Mouse (Mus musculus) liver, postnatal 0 days (tissue): ENCODE data around the gene Cops9. TPM values are rescaled to one million over a fixed set of nuclear protein-coding genes. Genes with fewer than 3 reads are reported as not detected.

Source experiments
- ATAC-seq: fragments of 200-750 bp; cut with Nextera tagmentation; 2 replicates; pipeline ENCODE4 v1.8.0; 2017; ENCODE audit warnings: mild to moderate bottlenecking, moderate library complexity
- DNase-seq: peaks from one replicate; pipeline ENCODE4 v3.0.0-alpha.2; 2016
- H3K27ac ChIP-seq: fragments of 300-500 bp; sonication (generic); 2 replicates; pipeline ENCODE4 v1.5.1; 2014; ENCODE audit warnings: antibody characterized with exemption, moderate library complexity, mild to moderate bottlenecking, low read depth
- H3K27me3 ChIP-seq: fragments of 300-500 bp; sonication (generic); 2 replicates; pipeline ENCODE4 v1.6.1; 2014; ENCODE audit warnings: low read length, control low read depth, mixed read lengths; ENCODE audit not compliant: insufficient read depth
- H3K36me3 ChIP-seq: fragments of 300-500 bp; sonication (generic); replicated peaks from 2 replicates; pipeline ENCODE4 v1.6.1; 2014; ENCODE audit warnings: mild to moderate bottlenecking, control low read depth, low read length, moderate library complexity, mixed read lengths; ENCODE audit not compliant: insufficient read depth
- H3K4me1 ChIP-seq: fragments of 300-500 bp; sonication (generic); 2 replicates; pipeline ENCODE4 v1.6.1; 2014; ENCODE audit warnings: antibody characterized with exemption, mild to moderate bottlenecking, control low read depth; ENCODE audit not compliant: insufficient read depth
- H3K4me2 ChIP-seq: fragments of 300-500 bp; sonication (generic); 2 replicates; pipeline ENCODE4 v1.6.1; 2014; ENCODE audit warnings: low read depth, mild to moderate bottlenecking, low read length, moderate library complexity, mixed read lengths
- H3K4me3 ChIP-seq: fragments of 300-500 bp; sonication (generic); 2 replicates; pipeline ENCODE4 v1.5.1; 2014; ENCODE audit warnings: low read depth, low read length
- H3K9ac ChIP-seq: fragments of 300-500 bp; sonication (generic); replicated peaks from 2 replicates; pipeline ENCODE4 v1.6.1; 2014; ENCODE audit warnings: mild to moderate bottlenecking, moderate library complexity
- H3K9me3 ChIP-seq: fragments of 300-500 bp; sonication (generic); 2 replicates; pipeline ENCODE4 v1.6.1; 2016; ENCODE audit warnings: mild to moderate bottlenecking, control low read depth, low read length, mixed read lengths
- CTCF ChIP-seq: sonication (generic); IDR thresholded peaks from 2 replicates; pipeline ENCODE4 v1.5.1; 2016; ENCODE audit warnings: antibody characterized with exemption, low read depth
- EP300 ChIP-seq: IDR thresholded peaks from 2 replicates; pipeline ENCODE4 v1.6.1; 2016; ENCODE audit warnings: antibody characterized with exemption, low read depth, mild to moderate bottlenecking
- WGBS: fragments of 180-500 bp; shearing (Covaris S2); extraction: QIAGEN DNeasy Blood & Tissue Kit; methylation state at CpG from one replicate; pipeline ENCODE4 v1.1.7; 2014; ENCODE audit not compliant: insufficient replicate concordance; 5-methylcytosine and 5-hydroxymethylcytosine counted together
- polyA plus RNA-seq: library from polyadenylated mRNA; unstranded; fragments of >200 nt; fragmentation: Nextera tagmentation; extraction: Ambion mirVana; gene quantifications from 2 replicates; pipeline ENCODE4 v1.2.1, GENCODE M21; 2015

The Cops9 gene
- polyA plus RNA-seq, 1 experiment from 2014 or later: 222 TPM

DNA sequence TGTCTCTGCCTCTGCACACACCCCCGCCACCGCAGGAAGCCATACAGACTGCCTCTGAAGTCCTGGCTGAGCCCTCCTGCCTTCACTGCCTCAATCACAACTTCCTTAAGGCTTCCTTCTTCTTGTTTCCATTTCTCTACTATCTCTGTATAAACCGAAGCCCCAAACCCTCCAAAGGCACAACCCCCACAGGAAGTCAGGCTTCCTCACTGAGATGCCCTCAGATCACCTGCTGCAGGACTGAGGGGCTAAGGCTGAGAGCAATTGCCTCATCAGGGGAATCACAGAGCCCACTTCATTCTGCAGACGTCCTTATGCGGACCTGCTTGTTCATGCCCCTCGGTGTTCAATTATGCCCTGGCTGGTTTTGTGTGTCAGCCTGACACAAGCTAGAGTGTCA lies 1.4 kb downstream of the Cops9 start:
- Histone ChIP-seq H3K4me2 (peak overlapping the region; percentile 91), H3K9me3 (no peaks in the 10 kb centered on the region), H3K36me3 (peaks cover 19% of the 10 kb centered on the region), H3K27ac (0 out of 2 replicates have a peak overlapping the region, but pooled peaks have one; percentile 11), H3K9ac (peak overlapping the region; percentile 87), H3K27me3 (no peaks in the 10 kb centered on the region), H3K4me1 (peaks cover 19% of the 10 kb centered on the region), H3K4me3 (peak overlapping the region; percentile 73; the same call in 1 of the 2 replicates)
- 41% methylated on average over 6 of the region's 6 CpGs for WGBS
- TF ChIP-seq CTCF (no peak), EP300 (no peak)
- ATAC-seq (no peak), DNase-seq (peak; percentile 11)

GRCm38 (mm10) chr1:92638736-92639135 lies 3.0 kb downstream of the Cops9 start:
- H3K27ac ChIP-seq: no peak overlapping the region
- 85% methylated on average over 4 of the region's 4 CpGs for WGBS
- no peaks in the 10 kb centered on the region for H3K9me3 ChIP-seq
- H3K4me2 ChIP-seq: no peak overlapping the region
- H3K27me3 ChIP-seq: no peaks in the 10 kb centered on the region
- H3K4me3 ChIP-seq: no peak overlapping the region
- TF ChIP-seq CTCF: no peak
- no peak for TF ChIP-seq EP300
- no peak overlapping the region for H3K9ac ChIP-seq
- ATAC-seq: no peak
- DNase-seq: no peak
- peaks cover 19% of the 10 kb centered on the region for H3K36me3 ChIP-seq
- peaks cover 19% of the 10 kb centered on the region for H3K4me1 ChIP-seq

DNA sequence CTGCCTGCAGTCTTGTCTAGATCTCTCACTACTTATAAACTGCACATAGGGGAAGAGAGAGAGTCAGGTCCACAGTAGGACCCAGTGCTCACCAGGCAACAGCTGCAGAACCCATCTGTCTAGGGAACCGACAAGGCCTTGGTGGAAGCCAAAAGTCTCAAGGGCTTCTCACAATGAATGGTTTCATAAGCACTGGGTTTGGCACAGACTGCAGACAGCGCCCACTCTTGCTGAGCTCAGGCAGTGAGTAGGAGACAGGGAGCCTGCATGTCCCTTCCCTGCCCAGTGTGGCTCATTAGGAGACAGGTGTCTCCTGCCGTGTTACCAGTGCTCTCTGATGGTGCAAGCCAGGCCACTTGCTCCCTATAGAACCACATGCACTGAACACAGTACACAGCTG lies 3.6 kb downstream of the Cops9 start:
- H3K36me3 ChIP-seq: peaks cover 19% of the 10 kb centered on the region
- TF ChIP-seq EP300 (no peak), CTCF (no peak)
- H3K9ac ChIP-seq: no peak overlapping the region
- H3K4me1 ChIP-seq: peaks cover 19% of the 10 kb centered on the region
- DNase-seq (no peak), ATAC-seq (no peak)
- H3K4me3 ChIP-seq: no peak overlapping the region
- H3K9me3 ChIP-seq: no peaks in the 10 kb centered on the region
- H3K27ac ChIP-seq: no peak overlapping the region
- 82% methylated on average over 3 of the region's 3 CpGs for WGBS
- no peak overlapping the region for H3K4me2 ChIP-seq
- H3K27me3 ChIP-seq: no peaks in the 10 kb centered on the region

- Histone ChIP-seq H3K9ac (no peak overlapping the region), H3K27ac (no peak overlapping the region), H3K9me3 (no peaks in the 10 kb centered on the region), H3K4me2 (no peak overlapping the region), H3K27me3 (no peaks in the 10 kb centered on the region), H3K36me3 (peaks cover 19% of the 10 kb centered on the region), H3K4me3 (no peak overlapping the region), H3K4me1 (peaks cover 19% of the 10 kb centered on the region)
- ATAC-seq (no peak), DNase-seq (peak; percentile 9)
- 80% methylated on average over 15 of the region's 15 CpGs for WGBS
- TF ChIP-seq CTCF (no peak), EP300 (no peak)
Observed at GRCm38 (mm10) chr1:92637501-92638172, 4.1 kb downstream of the Cops9 start.

DNA sequence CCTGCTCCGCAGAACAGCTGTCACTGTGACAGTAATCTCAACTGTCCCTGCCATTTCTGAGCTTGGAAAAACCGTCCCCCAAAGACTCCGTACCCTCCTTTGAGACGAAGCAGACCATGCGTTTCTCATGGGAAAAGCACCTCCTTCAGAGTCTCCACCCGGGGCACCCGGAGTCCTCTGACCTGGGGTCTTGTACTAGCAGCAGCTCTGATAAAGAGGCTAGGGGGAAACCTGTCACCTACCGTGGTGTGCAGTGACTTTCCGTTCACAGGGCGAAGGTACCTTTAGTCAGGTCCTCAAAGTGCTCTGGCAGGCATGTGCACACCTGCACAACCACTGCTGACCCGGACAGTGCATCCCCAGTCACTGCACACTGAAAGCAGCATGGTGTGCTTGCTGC lies 5.1 kb downstream of the Cops9 start:
- no peak for ATAC-seq
- H3K36me3 ChIP-seq: peaks cover 19% of the 10 kb centered on the region
- no peak overlapping the region for H3K27ac ChIP-seq
- H3K4me3 ChIP-seq: no peak overlapping the region
- H3K4me1 ChIP-seq: peaks cover 14% of the 10 kb centered on the region
- H3K9ac ChIP-seq: no peak overlapping the region
- no peak overlapping the region for H3K4me2 ChIP-seq
- H3K9me3 ChIP-seq: no peaks in the 10 kb centered on the region
- no peak for TF ChIP-seq EP300
- no peak for TF ChIP-seq CTCF
- no peaks in the 10 kb centered on the region for H3K27me3 ChIP-seq
- peak; percentile 8 for DNase-seq
- 92% methylated on average over 11 of the region's 11 CpGs for WGBS

DNA sequence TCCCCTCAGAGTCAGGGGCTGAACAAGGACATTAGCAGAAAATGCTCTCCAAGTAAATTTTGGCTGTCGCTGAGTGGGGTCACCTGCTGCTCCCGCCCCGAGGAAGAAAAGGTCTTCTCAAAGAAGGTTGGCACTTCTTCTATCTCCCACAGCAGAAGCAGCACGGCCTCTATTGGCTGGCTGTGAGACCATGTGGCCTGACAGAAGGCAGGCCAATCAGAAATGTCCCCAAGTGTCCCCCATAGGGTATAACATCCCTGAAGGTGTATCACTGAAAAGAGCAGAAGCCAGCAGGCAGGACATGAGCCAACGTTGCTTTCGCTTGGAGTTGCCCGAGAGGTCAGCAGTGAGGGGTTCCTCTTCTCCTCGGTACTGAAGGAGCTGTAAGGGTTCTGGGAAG lies 5.8 kb downstream of the Cops9 start:
- Histone ChIP-seq H3K4me3 (no peak overlapping the region), H3K9me3 (no peaks in the 10 kb centered on the region), H3K9ac (no peak overlapping the region), H3K4me1 (peaks cover 12% of the 10 kb centered on the region), H3K27ac (no peak overlapping the region), H3K36me3 (peaks cover 19% of the 10 kb centered on the region), H3K27me3 (no peaks in the 10 kb centered on the region), H3K4me2 (no peak overlapping the region)
- ATAC-seq (no peak), DNase-seq (peak; percentile 11)
- TF ChIP-seq CTCF: no peak
- no peak for TF ChIP-seq EP300
- 76% methylated on average over 8 of the region's 8 CpGs for whole genome bisulfite sequencing
